Mouse (Mus musculus) E14TG2a.4 (cell line): ENCODE measurements around the gene Slc13a3.

Experiments used
- H3K27me3 ChIP-seq: 2 replicates; pipeline ENCODE4 v1.6.1; 2014; ENCODE audit warnings: low read length, control low read depth; ENCODE audit not compliant: insufficient read depth
- H3K36me3 ChIP-seq: 2 replicates; pipeline ENCODE4 v1.6.1; 2014; ENCODE audit warnings: low read length, control low read depth; ENCODE audit not compliant: insufficient read depth
- H3K4me1 ChIP-seq: replicated peaks from 2 replicates; pipeline ENCODE4 v1.6.1; 2014; ENCODE audit warnings: low read depth, low read length, control low read depth
- H3K4me3 ChIP-seq: replicated peaks from 2 replicates; pipeline ENCODE4 v1.5.1; 2014; ENCODE audit warnings: mild to moderate bottlenecking, low read length
- H3K9me3 ChIP-seq: 2 replicates; pipeline ENCODE4 v1.6.1; 2014; ENCODE audit warnings: low read length, control low read depth
- CTCF ChIP-seq: conservative IDR thresholded peaks from 2 replicates; pipeline ENCODE4 v1.5.1; 2014; ENCODE audit warnings: low read length
- NANOG ChIP-seq: IDR thresholded peaks from 2 replicates; pipeline ENCODE4 v1.6.1; 2014; ENCODE audit warnings: borderline replicate concordance, low read length, mixed read lengths
- POU5F1 ChIP-seq: IDR thresholded peaks from 2 replicates; pipeline ENCODE4 v1.6.1; 2014; ENCODE audit warnings: low read length, borderline replicate concordance

The Slc13a3 gene

DNA sequence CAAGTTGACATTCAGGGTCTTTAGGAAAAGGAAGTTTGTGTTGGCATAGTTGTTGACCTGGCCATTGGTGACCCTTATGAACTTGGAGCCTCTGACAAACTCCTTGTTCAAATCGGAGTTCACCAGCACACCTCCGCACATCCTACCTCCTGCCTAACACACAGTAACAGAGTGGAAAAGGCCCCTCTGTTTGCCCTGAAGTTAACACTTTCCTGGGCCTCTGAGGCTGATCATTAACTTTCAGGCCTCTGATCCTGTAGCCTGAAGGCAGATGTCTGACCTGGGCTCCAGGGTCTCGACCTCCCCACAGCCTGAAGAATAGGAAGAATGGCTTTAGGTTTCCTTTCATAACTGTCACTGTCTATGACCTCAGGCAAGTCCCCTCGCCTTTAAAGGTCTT, 31.4 kb downstream of the Slc13a3 start:
- no peaks in the 10 kb centered on the region for H3K9me3 ChIP-seq
- H3K4me1 ChIP-seq: no peaks in the 10 kb centered on the region
- TF ChIP-seq NANOG: no peak
- no peak for TF ChIP-seq POU5F1
- TF ChIP-seq CTCF: no peak
- H3K4me3 ChIP-seq: no peak overlapping the region
- H3K36me3 ChIP-seq: no peaks in the 10 kb centered on the region
- H3K27me3 ChIP-seq: peaks cover 6% of the 10 kb centered on the region; the same call in 1 of the 2 replicates

DNA sequence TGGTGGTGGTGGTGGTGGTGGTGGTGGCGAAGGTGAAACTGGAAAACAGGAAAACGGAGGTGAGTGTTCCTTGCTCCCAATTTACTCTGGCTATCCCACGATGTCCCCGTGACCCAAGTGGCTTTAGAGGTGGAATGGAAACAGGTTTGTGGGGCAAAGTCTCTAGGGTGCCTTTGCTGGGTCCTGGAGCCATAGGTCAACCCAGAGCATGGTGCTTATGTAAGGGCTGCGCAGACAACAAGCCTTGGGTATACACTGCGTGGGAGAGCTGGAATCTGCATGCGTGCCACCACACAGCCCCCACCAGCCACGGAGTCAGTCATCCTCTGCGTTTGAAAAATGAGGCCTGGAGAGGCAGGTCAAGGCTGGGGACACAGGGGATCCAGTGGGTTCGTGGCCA, 33.4 kb downstream of the Slc13a3 start:
- Histone ChIP-seq H3K36me3 (no peaks in the 10 kb centered on the region), H3K4me3 (no peak overlapping the region), H3K9me3 (no peaks in the 10 kb centered on the region), H3K27me3 (peaks cover 6% of the 10 kb centered on the region; the same call in 1 of the 2 replicates), H3K4me1 (no peaks in the 10 kb centered on the region)
- TF ChIP-seq CTCF (no peak), POU5F1 (no peak), NANOG (no peak)

DNA sequence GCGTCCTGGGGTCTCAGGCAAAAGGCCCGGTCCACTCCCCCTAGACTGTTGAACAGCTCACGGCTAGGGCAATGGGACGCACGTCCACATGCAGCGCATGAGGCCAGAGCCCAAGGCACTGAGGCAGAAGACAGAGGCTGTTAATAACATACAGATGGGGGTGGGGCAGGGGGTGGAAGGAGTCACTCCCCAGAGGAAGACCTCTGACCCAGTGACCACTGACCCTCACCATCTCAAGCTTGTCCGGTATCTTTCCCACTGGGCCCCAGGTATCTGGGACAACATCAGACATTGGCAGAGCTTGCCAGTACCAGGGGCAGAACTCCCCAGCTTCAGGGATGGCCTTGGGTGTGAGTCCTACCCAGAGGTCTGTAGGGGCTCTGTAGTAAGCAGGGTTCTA, 34.1 kb downstream of the Slc13a3 start:
- H3K4me1 ChIP-seq: no peaks in the 10 kb centered on the region
- H3K9me3 ChIP-seq: no peaks in the 10 kb centered on the region
- H3K27me3 ChIP-seq: peaks cover 6% of the 10 kb centered on the region; the same call in 1 of the 2 replicates
- H3K36me3 ChIP-seq: no peaks in the 10 kb centered on the region
- no peak overlapping the region for H3K4me3 ChIP-seq
- TF ChIP-seq POU5F1 (no peak), NANOG (no peak), CTCF (no peak)

GRCm38 (mm10) chr2:165428694-165429093, 44.3 kb downstream of the Slc13a3 start:
- Histone ChIP-seq H3K9me3 (no peaks in the 10 kb centered on the region), H3K36me3 (no peaks in the 10 kb centered on the region), H3K4me1 (no peaks in the 10 kb centered on the region), H3K27me3 (peaks cover 21% of the 10 kb centered on the region; the same call in 1 of the 2 replicates), H3K4me3 (no peak overlapping the region)
- TF ChIP-seq NANOG: no peak

DNA sequence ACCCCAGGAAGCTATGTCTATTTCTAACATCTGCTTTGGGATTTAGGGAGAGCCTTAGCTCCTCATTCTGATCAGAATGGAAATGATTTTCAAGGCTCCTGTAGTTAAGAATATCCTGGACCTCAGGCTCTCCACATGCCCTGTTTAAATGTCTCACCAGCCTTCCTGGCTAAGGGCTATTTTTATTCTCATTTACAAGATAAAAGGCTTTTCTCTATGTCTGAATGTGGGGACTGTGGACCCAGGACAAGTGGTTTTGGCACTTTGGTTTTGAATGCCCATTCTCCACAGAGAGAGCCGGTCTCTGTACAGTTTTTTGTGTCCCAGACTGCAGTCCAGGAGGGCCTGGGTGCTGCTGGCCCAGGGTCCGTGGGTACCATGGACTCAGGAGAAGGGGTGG, 52.8 kb downstream of the Slc13a3 start:
- Histone ChIP-seq H3K4me3 (no peak overlapping the region), H3K4me1 (peaks cover 22% of the 10 kb centered on the region), H3K27me3 (peaks cover 6% of the 10 kb centered on the region; the same call in 1 of the 2 replicates), H3K36me3 (no peaks in the 10 kb centered on the region), H3K9me3 (no peaks in the 10 kb centered on the region)
- no peak for TF ChIP-seq POU5F1
- no peak for TF ChIP-seq CTCF
- no peak for TF ChIP-seq NANOG

GRCm38 (mm10) chr2:165419670-165420111, 53.3 kb downstream of the Slc13a3 start:
- Histone ChIP-seq H3K4me1 (peaks cover 22% of the 10 kb centered on the region), H3K9me3 (no peaks in the 10 kb centered on the region), H3K4me3 (no peak overlapping the region), H3K27me3 (peaks cover 8% of the 10 kb centered on the region; the same call in 1 of the 2 replicates), H3K36me3 (no peaks in the 10 kb centered on the region)
- TF ChIP-seq CTCF: no peak
- no peak for TF ChIP-seq POU5F1
- TF ChIP-seq NANOG: no peak

DNA sequence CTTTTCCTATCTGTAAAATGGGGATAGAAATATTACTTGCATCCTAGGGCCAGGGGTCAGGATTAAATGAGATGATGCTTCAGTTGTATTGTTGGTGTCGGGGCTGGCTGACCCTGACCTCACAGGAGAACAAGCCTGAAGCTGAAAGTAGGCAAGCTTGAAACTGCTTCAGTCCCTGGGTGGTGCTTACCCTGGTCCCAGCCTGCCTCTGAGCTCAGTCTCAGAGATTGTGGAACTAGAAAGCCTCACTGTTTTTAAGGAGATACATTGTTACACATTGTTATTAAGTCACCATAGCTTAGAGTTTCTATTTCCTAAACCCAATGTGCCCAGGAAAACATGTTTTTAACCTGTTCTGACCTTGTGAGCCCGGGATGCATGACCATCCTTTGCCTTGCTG, 54.5 kb downstream of the Slc13a3 start:
- H3K4me3 ChIP-seq: no peak overlapping the region
- TF ChIP-seq POU5F1: no peak
- TF ChIP-seq CTCF: no peak
- TF ChIP-seq NANOG: no peak
- H3K9me3 ChIP-seq: no peaks in the 10 kb centered on the region
- H3K4me1 ChIP-seq: peaks cover 22% of the 10 kb centered on the region
- peaks cover 6% of the 10 kb centered on the region; the same call in 1 of the 2 replicates for H3K27me3 ChIP-seq
- no peaks in the 10 kb centered on the region for H3K36me3 ChIP-seq

DNA sequence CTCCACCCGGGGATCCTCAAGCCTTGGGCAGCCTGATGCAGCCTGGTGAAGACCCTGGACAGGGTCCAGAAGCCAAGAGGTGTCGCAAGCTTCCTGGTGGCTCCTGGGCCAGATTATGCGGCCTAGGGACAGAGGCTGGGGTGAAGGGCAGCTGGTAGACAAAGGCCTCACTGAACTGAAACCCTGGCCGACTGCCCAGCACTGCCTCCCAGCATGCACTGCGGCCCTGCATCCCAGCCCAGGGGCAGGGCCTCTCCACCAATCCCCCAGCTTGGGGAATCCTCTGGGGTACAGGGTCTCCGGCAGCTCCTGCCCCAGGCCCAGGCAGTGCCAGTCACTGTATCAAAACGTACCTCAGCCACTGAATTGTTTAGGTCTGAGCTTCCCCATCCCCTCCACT, 55.7 kb downstream of the Slc13a3 start:
- no peaks in the 10 kb centered on the region for H3K36me3 ChIP-seq
- no peak overlapping the region for H3K4me3 ChIP-seq
- H3K27me3 ChIP-seq: peaks cover 5% of the 10 kb centered on the region; the same call in 1 of the 2 replicates
- H3K9me3 ChIP-seq: no peaks in the 10 kb centered on the region
- H3K4me1 ChIP-seq: peaks cover 22% of the 10 kb centered on the region
- TF ChIP-seq POU5F1 (no peak), CTCF (no peak), NANOG (no peak)

DNA sequence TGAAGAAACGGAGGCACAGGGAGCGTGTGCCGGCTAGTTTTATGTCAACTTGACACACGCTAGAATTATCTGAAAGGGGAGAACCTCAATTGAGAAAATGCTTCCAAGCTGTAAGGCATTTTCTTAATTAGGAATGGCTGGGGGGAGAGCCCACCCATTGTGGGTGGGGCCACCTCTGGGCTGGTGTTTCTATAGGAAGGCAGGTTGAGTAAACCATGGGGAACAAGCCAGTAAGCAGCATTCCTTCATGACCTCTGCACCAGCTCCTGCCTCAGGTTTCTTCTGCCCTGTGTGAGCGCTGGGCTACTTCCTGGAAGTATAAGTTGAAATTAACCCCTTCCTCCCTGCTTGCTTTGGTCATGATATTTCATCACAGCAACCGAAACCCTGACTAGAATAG, 57.2 kb downstream of the Slc13a3 start:
- Histone ChIP-seq H3K27me3 (peaks cover 9% of the 10 kb centered on the region), H3K36me3 (no peaks in the 10 kb centered on the region), H3K9me3 (no peaks in the 10 kb centered on the region), H3K4me1 (peaks cover 21% of the 10 kb centered on the region), H3K4me3 (no peak overlapping the region)
- TF ChIP-seq NANOG: no peak
- TF ChIP-seq POU5F1: no peak
- TF ChIP-seq CTCF: no peak
